Mouse (Mus musculus) CD4-positive, CD25-positive, alpha-beta regulatory T cell, adult 2 months (primary cell): ENCODE measurements around the gene Cox10.

Source experiments
- DNase-seq: peaks from one replicate; pipeline ENCODE4 v3.0.0-alpha.2; 2012; ENCODE audit warnings: low read depth, low spot score

Gene Cox10

DNA sequence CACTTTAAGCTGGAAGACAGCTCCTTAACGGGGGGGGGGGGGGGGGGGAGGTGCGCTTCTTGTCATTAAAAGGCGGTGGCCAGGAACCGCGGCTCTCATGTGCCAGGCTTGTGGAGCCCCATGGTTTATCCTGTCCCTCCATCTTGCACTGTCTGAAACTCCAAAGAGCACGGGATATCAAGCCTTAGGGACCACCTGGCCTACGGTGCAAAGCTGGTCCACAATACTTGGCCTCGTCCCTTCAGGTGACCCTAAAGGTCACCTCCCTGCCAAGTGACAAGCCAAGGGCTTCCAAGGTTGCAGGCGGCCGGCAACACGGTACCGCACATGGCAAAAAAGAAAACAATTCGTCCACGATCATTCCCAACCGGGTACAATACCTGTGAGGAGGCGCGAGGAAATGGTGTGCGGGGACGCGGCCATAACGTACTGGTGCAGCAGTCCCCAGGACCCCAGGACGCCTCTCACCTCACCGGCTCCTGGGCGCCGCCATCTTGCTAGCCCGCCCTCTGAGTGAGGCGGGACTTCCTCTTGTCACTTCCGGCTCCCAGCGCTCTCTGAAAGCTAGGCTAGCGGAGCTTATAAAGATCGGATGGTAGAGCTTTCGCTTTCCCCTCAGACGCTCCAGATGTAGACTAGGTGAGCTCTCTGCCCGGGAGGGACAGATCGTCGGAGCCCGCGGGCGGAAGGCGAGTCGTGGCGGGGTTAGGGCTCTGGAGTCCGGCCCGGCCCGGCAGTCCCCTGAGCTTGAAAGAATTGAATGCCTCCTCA is at the start of gene Cox10:
TSS of gene Cox10 (minus strand) at position 513 of the 771 bp plus-strand sequence.
- DNase-seq: peak; percentile 94

DNA sequence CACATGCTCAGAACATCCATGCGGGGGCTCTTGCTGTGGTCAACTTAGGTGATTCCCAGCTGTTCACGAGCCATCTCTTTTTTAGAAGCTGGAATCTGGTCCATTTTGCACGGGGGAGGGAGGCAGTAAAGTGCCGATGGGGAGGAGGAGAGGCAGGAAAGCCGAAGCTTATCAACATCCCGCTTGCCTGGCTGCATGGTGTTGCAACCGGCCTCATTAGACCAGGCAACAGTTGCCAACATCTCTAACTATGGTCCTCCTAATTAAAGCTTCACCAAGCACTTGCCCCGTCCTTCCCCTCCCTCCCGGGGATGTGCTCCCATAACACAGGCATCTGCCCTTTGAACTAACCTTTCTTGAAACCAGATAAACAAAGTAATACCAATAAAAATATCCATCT is 48.7 kb upstream of the Cox10 start:
- DNase-seq: no peak

DNA sequence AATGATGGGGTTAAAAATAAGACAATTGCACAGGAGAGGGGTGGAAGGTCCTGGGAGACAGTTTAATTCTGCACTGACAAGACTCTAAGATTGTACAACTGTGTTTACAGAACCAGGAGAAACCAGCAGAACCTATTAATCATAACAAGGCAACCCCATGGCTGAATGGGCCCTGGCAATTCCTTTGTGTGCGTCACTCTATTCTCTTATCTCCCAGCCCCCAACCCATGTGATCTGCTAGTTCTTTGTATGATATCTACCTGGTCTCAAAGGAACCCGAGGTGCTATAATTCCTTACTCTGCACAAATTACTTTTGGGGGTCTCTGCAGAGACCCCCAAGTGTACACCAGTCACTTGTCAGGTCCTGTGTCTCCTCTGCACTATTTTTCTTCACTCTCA is 46.2 kb upstream of the Cox10 start:
- no peak for DNase-seq

DNA sequence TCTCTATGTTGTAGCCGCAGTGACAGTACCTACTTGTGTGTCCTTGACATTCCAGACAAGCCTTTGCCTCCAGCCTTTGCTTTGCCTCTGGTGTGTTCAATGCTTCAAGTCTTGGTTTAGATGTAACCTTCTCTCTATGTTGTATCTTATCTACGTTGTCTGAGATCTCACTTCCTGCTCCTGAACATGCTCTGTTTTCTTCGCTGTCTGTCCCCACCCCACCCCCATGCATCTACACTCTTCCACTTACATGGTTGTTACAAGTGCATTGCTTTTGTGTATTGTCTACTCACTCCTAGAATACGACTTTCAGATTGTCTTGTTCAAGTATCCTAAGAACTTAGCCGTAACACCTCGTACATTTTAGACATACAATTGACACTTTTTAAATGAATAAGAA is 43.9 kb upstream of the Cox10 start:
- peak; percentile 48 for DNase-seq

DNA sequence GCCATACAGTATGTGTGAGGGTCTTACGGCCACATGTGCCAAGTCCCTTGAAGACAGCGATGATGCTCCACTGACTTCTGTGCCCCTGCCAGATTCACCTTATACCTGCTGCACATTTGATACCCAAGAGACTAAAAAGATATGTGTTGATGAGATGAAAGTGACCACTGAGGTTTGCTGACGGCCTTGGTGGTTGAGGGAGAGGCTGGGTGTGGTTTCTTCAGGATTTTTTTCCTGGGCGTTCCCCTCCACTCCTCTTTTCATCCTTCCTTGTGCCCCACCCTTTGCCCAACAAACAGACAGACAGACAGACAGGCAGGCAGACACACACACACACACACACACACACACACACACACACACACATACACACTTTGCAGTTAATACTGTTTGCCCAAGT is 37.4 kb upstream of the Cox10 start:
- DNase-seq: peak; percentile 3

DNA sequence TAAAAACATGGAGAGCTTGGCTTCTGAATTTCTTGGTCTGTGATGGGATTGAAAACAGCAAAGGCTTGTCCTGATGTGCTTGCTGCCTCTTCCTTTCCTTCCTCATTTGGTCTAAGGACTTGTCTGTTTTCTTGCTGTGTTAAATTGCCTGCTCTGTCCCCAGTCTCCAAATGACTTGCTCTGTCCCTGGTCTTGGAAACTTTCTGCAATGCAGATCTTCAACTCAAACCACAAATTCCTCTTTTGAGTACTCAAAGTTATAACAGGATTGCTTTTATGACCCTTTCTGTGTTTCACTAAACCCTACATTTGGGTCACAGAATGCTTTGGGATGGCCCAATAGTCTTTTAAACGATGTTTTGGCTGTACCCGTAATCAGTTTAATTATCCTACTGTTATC is 36.6 kb upstream of the Cox10 start:
- no peak for DNase-seq

DNA sequence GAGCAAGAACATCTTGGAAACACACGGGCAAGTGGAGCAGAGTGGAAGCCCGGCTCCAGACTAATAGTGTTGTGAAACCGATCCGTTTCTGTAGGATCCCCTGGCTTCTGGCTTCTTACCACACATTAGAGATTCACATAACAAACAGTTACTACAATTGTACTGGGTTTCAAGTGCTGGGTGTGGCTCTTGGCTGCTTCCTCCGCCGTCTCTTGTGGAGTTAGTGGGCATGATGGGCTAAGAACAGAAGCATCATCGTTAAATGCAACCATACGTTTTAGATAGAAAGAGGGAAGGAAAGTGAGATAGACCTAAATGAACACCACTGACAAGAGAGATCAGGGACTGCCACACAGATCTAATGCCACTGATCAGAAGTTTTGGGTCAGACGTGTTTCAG is 35.8 kb upstream of the Cox10 start:
- no peak for DNase-seq

DNA sequence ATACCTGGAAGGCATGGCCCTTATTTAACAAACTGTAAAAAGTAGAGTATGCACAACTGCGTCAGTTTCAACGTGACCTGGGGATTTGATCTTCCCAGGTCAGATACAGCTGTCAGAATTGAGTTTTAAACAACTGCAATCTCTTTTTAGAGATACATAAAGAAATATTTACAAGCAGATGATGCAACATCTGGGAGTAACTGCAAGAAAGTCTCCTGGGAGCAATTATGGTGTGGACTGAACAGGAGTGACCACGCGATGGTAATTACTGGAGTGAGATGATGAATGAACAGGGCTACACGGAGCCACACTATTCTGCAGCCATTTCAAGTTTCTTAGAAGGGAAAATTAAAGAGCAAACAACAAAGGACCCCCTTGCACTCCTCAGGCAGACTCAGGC is 20.8 kb upstream of the Cox10 start:
- DNase-seq: no peak

DNA sequence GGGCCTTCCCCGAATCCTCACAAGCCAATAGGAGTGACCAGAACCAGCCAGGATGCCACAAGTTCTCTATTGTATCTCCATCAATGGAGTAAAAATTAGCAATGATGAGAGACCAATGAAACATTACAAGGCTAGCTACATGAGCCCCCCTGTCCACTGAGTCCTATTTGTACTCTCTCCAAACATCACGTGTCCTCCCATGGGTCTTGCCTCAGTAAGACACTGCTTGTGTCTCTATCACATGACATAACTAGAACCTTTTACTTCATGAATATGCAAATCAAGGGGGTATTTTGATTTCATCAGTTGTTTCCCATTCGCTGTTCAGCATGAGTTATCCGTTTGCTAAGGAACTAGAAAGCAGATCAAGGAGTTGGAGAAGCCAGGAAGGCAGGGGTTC is 13.8 kb upstream of the Cox10 start:
- DNase-seq: no peak

DNA sequence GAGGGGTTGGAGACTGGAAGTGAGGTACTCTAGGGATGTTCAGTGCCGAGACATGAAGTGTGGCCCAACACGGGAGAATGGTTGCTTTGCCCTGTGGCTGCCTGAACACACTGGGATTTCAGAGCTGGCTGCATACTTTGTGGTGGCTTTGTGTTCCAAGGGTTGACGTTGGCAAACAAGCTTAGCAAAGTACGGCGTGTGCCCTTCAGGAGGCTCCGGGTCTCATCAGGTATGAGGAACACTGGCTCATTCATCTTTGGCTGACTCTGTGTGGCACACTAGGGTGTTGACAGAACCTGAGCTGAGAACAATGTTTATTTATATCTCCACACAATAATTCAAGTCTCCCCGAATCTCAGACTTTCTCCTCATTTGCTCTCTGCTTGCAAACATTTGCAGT is 11.9 kb upstream of the Cox10 start:
- no peak for DNase-seq

DNA sequence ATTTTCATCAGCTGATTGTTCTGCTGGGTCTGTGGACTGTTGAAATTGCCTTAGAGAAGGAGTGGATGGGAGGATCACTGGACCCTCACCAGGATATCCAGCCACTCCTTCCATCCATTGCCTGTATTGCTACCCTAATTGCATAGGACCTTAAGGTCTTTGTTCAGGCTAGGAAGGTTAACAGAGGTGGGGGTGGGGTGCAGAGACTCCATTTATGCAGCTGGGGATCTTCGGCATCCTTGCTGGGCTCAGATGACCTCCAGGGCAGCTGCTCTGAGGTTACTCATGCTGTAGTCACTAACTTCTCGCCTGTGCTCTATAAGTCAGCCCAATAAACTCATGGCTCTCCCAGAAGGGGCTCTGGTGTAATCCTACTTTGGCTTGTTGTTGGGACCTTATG is 10.4 kb upstream of the Cox10 start:
- no peak for DNase-seq

DNA sequence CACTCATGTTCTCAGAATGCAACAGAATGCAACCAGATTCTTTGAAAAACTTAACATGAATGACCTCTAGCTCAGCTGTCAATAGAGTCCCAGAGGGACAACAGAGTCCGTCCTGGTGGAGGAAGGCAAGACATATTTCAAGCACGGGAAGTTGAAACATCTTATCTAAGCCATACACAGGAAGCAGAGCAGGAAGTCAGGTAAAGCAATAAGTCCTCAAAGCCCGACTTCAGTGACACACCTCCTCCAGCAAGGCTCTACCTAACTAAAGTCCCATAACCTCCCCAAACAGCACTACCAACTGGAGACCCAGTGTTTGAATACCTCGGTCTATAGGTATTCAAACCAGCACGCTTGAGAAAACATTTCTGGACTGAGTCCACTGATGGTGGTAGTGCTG is 6.6 kb upstream of the Cox10 start:
- DNase-seq: peak; percentile 44

DNA sequence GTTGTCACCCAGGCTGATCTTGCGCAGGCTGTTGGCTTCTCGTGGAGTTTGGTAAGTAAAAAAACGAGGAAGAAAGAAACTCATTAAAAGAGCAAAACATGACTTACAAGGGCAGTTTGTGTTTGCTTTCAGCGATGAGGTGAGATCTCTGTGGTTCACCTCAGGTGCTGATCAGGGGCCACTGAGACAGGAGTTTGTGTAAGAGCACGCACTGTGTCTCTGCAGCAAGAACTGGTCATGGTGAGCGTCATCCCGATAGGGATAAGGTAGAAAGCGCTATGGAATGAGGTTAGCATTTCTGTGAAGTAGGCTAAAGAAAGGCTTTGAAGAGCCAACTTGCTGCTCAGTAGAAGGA is 436 bp upstream of the Cox10 start:
- no peak for DNase-seq

DNA sequence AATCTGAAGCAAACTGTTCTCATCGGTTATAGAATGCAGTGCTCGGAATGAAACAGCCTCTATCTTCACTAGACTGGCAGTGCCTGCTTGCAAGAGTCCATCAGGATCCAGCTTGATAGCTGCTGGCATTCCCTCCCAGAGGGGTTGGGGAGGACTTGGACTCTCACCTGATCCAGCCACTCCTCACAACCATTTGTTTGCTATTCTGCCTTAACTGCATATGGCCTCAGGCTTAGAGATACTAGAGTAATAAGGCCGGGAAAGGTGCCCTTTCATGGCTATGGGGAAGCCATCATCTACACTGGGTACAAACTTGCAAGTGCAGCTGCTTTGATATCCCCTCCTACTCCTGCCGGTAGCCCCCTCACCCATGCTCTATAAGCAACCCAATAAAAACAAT is 3.1 kb downstream of the Cox10 start:
- DNase-seq: no peak

DNA sequence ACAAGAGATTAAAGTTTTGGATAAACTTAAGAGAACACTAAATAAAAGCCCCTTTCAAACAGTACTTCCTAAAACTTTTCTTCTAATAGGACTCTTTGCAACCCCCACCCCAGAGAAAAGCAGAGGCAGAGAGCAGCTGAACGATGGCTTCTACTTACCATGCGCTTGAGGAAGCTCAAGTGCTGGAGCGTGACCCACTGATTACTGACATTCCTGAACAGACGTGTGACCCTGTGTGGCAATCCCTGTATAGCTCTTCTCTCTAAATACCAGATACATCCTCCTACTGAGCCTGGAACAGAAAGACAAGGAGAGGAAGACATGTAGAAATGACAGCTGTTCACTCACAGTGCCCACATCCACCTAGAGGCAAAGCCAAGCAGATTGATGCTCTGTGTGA is 5.9 kb downstream of the Cox10 start:
- DNase-seq: no peak

DNA sequence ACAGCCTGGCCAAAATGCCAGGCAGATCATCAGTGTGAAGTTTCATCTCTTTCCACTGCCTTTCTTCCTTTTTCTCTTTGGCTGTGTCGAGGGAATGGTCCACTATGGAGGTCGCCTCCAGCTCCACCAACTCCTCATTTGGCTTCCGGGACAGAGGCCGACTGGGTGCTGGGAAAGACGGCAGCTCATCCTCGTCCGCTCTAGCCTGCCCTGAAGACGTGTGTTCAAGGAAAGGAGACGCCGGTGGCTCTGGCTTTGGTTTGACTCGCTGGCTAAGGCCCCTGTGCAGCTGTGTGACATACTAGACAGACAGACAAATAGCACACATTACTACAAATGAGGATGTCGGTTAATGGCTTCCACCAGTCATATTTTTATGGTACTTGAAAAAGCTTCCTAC is 7.7 kb downstream of the Cox10 start:
- DNase-seq: no peak

DNA sequence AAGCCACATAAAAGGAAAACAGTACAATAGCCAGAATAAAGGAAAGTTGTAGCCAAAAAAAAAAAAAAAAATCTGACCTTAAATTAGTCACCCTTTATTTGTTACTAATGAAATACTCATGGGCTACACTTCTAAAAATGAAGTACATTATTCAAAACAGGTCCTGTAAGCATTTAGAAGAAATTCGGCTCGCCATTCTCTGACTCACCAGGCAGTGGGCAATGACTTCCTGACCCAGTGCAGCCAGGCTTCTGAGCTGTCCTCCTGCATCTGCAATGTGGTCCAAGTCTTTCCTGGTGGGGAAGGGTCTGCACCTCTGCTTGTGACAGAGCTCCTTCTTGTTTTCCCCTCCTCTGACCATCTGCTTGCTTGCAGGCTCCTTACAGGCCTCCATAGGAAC is 13.3 kb downstream of the Cox10 start:
- DNase-seq: no peak

DNA sequence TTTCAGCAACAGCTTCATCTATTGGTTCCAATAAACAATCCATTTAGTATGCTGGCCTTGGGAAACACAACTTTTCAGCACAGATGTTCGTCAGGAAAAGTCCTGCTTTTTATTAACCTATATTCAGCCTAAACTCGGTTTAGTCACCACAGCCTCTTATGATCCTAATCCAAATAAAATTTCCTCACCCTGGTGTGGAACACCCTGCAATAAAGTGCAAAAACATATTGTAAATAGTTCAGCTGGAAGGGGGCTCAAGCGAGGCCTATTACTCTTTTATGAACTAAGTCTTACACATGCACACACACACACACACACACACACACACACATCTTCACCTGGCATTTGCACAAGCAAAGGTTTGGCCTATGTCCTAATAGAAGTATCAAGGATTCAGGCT is 16.1 kb downstream of the Cox10 start:
- DNase-seq: no peak

DNA sequence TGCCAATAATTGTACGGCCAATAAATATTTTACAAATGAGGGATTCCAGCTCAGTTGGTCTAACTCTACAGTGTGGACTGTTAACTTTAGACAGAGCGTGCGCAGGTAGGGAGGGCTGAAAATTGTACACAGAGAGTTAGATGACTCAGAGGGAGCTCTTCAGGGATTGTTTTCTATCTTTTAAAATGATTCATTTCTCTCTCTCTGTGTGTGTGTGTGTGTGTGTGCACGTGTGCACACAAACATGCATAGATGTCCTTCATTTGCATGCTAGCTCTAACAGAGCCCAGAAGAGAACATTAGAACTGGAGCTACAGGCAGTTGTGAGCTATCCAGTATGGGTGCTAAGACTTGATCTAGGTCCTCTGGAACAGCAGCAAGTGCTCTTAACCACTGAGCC is 17.0 kb downstream of the Cox10 start:
- no peak for DNase-seq

DNA sequence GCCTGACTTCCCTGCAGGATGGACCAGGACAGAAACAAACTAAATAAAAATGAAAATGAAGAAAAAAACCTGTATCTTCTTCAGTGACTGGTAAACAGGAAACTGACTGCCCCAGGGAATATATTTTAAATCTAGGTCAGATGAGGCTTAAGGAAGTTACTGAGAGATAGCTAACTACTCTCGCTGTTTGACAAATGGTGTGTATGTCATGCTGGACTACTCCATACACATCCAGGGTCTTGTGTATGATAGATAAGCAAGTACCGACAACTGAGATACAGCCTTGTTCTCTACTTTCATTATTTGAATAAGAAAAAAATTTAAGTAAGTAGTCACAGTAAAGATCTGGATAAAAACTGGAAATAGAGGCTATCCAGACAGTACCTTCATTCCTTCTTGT is 20.0 kb downstream of the Cox10 start:
- DNase-seq: no peak

DNA sequence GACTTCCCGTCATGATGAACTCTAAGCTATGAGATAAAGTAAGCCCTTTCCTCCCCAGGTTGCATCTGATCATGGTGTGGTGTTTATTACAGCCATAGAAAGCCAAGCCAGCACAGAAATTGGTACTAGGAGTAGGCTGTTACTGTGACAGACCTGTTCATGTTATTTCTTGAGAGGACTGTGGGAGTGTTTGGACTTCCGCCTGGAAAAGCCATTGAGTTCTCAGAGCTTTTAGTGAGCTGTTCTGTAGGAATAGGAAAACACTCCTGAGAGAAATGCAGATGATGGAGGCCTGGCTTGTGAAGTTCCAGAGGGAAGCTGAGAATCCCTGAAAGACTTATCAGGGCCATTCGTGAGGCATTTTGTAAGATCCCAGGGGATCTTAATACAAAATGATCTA is 20.8 kb downstream of the Cox10 start:
- no peak for DNase-seq

DNA sequence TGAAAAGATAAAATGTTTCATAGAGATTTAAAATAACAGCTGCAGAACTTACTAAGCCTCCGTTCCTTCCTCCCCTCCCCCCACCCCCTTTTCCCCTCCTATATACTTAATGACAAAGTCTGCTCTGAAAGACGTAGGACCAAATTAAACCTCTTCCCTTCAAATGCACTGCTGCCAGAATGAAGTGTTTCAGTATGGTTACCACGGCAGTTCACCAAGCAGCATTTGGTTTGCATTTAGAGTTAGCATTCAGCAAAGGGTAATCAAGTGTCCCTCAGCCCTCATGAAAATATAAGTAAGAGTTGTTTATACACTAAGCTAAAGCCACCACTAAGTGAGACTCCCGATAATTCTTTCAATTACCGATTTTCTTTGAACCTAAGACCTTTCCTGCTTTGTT is 25.9 kb downstream of the Cox10 start:
- no peak for DNase-seq

DNA sequence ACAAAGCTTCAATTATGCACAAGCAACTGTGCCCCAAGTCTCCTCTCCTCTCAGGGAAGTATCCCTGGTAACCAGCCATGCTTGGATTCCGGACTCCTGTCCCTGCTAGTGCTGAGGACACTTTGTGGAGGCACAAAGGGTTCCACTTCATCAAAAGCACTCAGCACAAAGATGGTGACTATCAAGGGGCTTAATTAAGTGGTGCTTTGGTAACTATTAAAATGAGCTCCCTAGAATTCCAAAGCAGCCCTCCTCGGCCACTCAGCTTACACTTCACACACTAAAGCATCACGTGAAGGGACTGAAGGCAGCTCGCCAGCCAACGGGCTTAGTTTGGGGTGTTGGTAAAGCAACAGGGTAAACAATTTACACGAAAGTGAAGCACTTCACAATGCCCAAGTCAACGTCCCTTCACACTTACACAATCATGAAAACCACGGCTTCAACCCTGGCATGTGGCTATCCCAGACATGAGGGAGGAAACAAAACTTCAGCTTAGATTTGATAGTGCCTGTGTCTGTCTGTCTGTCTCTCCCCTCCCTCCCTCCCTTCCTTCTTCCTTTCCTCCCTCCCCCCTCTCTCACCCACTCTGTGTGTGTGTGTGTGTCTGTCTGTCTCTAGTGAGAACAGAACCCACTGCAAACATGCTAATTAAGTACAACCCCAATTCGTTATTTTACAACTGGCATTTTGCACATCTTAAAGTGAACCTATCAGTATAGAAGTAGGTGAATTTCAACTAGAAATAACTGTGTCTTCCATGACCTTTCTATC is 27.9 kb downstream of the Cox10 start:
- peak; percentile 70 for DNase-seq
